Mouse (Mus musculus): ENCODE measurements around the gene Gtf2h1. TPM values are rescaled to one million over a fixed set of nuclear protein-coding genes. Genes with fewer than 3 reads are reported as not detected.
"Not testable (repeated sequence)": the region's sequence is repeated elsewhere in the genome, so short reads cannot be mapped to it uniquely, and the experiment has no call there.

Gtf2h1 gene
- total RNA-seq, 1 experiment = 71.7 TPM

- Histone ChIP-seq H3K27ac (ENCODE audit: insufficient read depth, low read depth, low read length, poor library complexity, severe bottlenecking) (no peak overlapping the region), H3K36me3 (ENCODE audit: control insufficient read depth, insufficient read depth, low read length, poor library complexity, severe bottlenecking) (no peaks in the 10 kb centered on the region), H3K4me1 (ENCODE audit: control insufficient read depth in 2 of 2, insufficient read depth in 2 of 2, low read length in 2 of 2, poor library complexity in 1 of 2) (peaks cover 2 to 4% of the 10 kb centered on the region in 2 experiments; a peak in 2 of 4 replicates), H3K9ac (ENCODE audit: insufficient read depth, low read depth, low read length, poor library complexity, severe bottlenecking) (no peak overlapping the region), H3K4me3 (ENCODE audit: insufficient read depth in 1 of 2, low read depth in 1 of 2, low read length in 2 of 2, poor library complexity in 1 of 2, severe bottlenecking in 1 of 2) (no peak overlapping the region), H3K9me3 (ENCODE audit: control insufficient read depth, insufficient read depth, low read depth, low read length) (no peaks in the 10 kb centered on the region)
- in situ Hi-C loops (cut with MboI; ENCODE audit: low sequenced_read_pairs in 2 of 2, unreplicated experiment in 2 of 2) = no loop called here
- DNase-seq (ENCODE audit: low read depth, low spot score) = no peak
- TF ChIP-seq MAFK (IDR thresholded peaks at IDR 0.05; ENCODE audit: insufficient read depth, low read depth, low read length) (no peak), HCFC1 (IDR thresholded peaks at IDR 0.05; ENCODE audit: borderline replicate concordance, insufficient read depth, low read length) (no peak), CHD2 (IDR thresholded peaks at IDR 0.05; ENCODE audit: low read depth, low read length) (no peak), ZNF384 (IDR thresholded peaks at IDR 0.05; ENCODE audit: low read depth, low read length) (no peak), ZC3H11A (IDR thresholded peaks at IDR 0.05; ENCODE audit: borderline replicate concordance, low read depth, low read length) (no peak)
Measured at GRCm38 (mm10) chr7:46831693-46832092, 35.8 kb downstream of the Gtf2h1 start.

- H3K4me3 ChIP-seq (ENCODE audit: insufficient read depth in 1 of 2, low read depth in 1 of 2, low read length in 2 of 2, poor library complexity in 1 of 2, severe bottlenecking in 1 of 2); H3K4me1 ChIP-seq (ENCODE audit: control insufficient read depth in 2 of 2, insufficient read depth in 2 of 2, low read length in 2 of 2, poor library complexity in 1 of 2); H3K36me3 ChIP-seq (ENCODE audit: control insufficient read depth, insufficient read depth, low read length, poor library complexity, severe bottlenecking); H3K9ac ChIP-seq (ENCODE audit: insufficient read depth, low read depth, low read length, poor library complexity, severe bottlenecking); H3K27ac ChIP-seq (ENCODE audit: insufficient read depth, low read depth, low read length, poor library complexity, severe bottlenecking); in situ Hi-C loops (cut with MboI; ENCODE audit: low sequenced_read_pairs in 2 of 2, unreplicated experiment in 2 of 2); DNase-seq (ENCODE audit: low read depth, low spot score); H3K9me3 ChIP-seq (ENCODE audit: control insufficient read depth, insufficient read depth, low read depth, low read length): not testable (repeated sequence)
Measured at GRCm38 (mm10) chr7:46832112-46832810, 36.4 kb downstream of the Gtf2h1 start.

- Histone ChIP-seq H3K4me3 (ENCODE audit: insufficient read depth in 1 of 2, low read depth in 1 of 2, low read length in 2 of 2, poor library complexity in 1 of 2, severe bottlenecking in 1 of 2) (no peak overlapping the region), H3K4me1 (ENCODE audit: control insufficient read depth in 2 of 2, insufficient read depth in 2 of 2, low read length in 2 of 2, poor library complexity in 1 of 2) (peaks cover 2 to 12% of the 10 kb centered on the region in 2 experiments), H3K9me3 (ENCODE audit: control insufficient read depth, insufficient read depth, low read depth, low read length) (no peaks in the 10 kb centered on the region), H3K9ac (ENCODE audit: insufficient read depth, low read depth, low read length, poor library complexity, severe bottlenecking) (no peak overlapping the region), H3K27ac (ENCODE audit: insufficient read depth, low read depth, low read length, poor library complexity, severe bottlenecking) (no peak overlapping the region), H3K36me3 (ENCODE audit: control insufficient read depth, insufficient read depth, low read length, poor library complexity, severe bottlenecking) (no peaks in the 10 kb centered on the region)
- in situ Hi-C loops (cut with MboI; ENCODE audit: low sequenced_read_pairs in 2 of 2, unreplicated experiment in 2 of 2) = no loop called here
- TF ChIP-seq ZC3H11A (IDR thresholded peaks at IDR 0.05; ENCODE audit: borderline replicate concordance, low read depth, low read length) = no peak
- no peak for TF ChIP-seq ZNF384 (IDR thresholded peaks at IDR 0.05; ENCODE audit: low read depth, low read length)
- no peak for TF ChIP-seq CHD2 (IDR thresholded peaks at IDR 0.05; ENCODE audit: low read depth, low read length)
- no peak for TF ChIP-seq MAFK (IDR thresholded peaks at IDR 0.05; ENCODE audit: insufficient read depth, low read depth, low read length)
- no peak for TF ChIP-seq HCFC1 (IDR thresholded peaks at IDR 0.05; ENCODE audit: borderline replicate concordance, insufficient read depth, low read length)
- no peak for DNase-seq (ENCODE audit: low read depth, low spot score)
Measured at GRCm38 (mm10) chr7:46833266-46833665, 37.4 kb downstream of the Gtf2h1 start.

GRCm38 (mm10) chr7:46833670-46834255, 37.9 kb downstream of the Gtf2h1 start:
- TF ChIP-seq HCFC1 (IDR thresholded peaks at IDR 0.05; ENCODE audit: borderline replicate concordance, insufficient read depth, low read length) (no peak), MAFK (IDR thresholded peaks at IDR 0.05; ENCODE audit: insufficient read depth, low read depth, low read length) (no peak), ZNF384 (IDR thresholded peaks at IDR 0.05; ENCODE audit: low read depth, low read length) (no peak), ZC3H11A (IDR thresholded peaks at IDR 0.05; ENCODE audit: borderline replicate concordance, low read depth, low read length) (no peak), CHD2 (IDR thresholded peaks at IDR 0.05; ENCODE audit: low read depth, low read length) (no peak)
- in situ Hi-C loops (cut with MboI; ENCODE audit: low sequenced_read_pairs in 2 of 2, unreplicated experiment in 2 of 2) = no loop called here
- Histone ChIP-seq H3K36me3 (ENCODE audit: control insufficient read depth, insufficient read depth, low read length, poor library complexity, severe bottlenecking) (no peaks in the 10 kb centered on the region), H3K4me3 (ENCODE audit: insufficient read depth in 1 of 2, low read depth in 1 of 2, low read length in 2 of 2, poor library complexity in 1 of 2, severe bottlenecking in 1 of 2) (no peak overlapping the region), H3K9ac (ENCODE audit: insufficient read depth, low read depth, low read length, poor library complexity, severe bottlenecking) (no peak overlapping the region), H3K4me1 (ENCODE audit: control insufficient read depth in 2 of 2, insufficient read depth in 2 of 2, low read length in 2 of 2, poor library complexity in 1 of 2) (peaks cover 5 to 14% of the 10 kb centered on the region in 2 experiments), H3K9me3 (ENCODE audit: control insufficient read depth, insufficient read depth, low read depth, low read length) (no peaks in the 10 kb centered on the region), H3K27ac (ENCODE audit: insufficient read depth, low read depth, low read length, poor library complexity, severe bottlenecking) (no peak overlapping the region)
- DNase-seq (ENCODE audit: low read depth, low spot score) = no peak
